Mouse (Mus musculus): Measurements from ENCODE around the gene Bhlhe40. TPM values are rescaled to one million over a fixed set of nuclear protein-coding genes. Genes with fewer than 3 reads are reported as not detected.

Bhlhe40 gene
- polyA plus RNA-seq, 1 experiment from 2014 or later: 22.4 TPM

DNA sequence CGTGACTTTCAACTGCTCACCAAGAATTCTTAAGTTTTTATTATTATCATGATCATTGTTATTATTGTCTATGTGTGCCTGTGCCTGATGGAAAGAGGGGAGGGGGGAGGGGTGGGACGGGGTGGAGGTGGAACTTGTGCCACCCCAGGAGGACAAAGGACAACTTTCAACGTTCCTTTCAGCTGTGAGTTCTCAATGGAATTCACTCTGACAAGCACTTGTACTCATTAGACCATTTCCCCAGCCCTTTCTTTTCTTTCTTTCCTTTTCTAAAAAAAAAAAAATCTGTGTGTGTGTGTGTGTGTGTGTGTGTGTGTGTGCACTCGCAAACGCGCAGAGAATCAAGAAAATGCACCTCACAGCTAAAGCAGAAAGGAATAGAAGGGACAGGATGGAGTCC is 12.4 kb upstream of the Bhlhe40 start:
- Histone ChIP-seq H3K9me3 (replicated peaks) (no peaks in the 10 kb centered on the region; the same call in 1 of the 2 replicates), H3K4me3 (no peak overlapping the region), H3K27me3 (replicated peaks) (no peaks in the 10 kb centered on the region), H3K9ac (no peak overlapping the region), H3K36me3 (no peaks in the 10 kb centered on the region), H3K27ac (ENCODE audit: poor library complexity, severe bottlenecking) (no peak overlapping the region), H3K4me1 (replicated peaks) (no peaks in the 10 kb centered on the region), H3K4me2 (no peak overlapping the region)
- 64% methylated on average over 6 of the region's 6 CpGs for WGBS
- ATAC-seq (ENCODE audit: insufficient number of reproducible peaks, low FRiP score): no peak

DNA sequence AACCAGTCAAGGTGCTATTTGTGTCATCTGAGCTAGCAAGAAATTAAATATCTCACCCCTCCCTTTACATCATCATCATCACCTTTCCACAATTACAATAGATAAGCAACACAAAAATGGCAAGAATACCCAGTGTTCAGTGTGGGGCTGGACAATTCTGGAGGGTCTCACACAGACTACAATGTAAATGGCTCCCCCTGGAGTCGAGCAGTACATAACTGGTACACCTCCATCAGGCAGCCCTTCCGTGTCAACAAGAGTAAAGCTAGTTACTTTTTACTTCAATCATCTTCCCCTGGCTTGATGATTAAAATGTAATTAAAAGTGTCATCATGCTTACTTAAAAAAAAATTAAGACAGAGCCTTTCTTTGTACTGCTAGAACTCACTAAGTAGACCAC is 4.6 kb upstream of the Bhlhe40 start:
- peaks cover 8% of the 10 kb centered on the region for H3K4me1 ChIP-seq (replicated peaks)
- H3K27ac ChIP-seq (ENCODE audit: poor library complexity, severe bottlenecking): no peak overlapping the region
- no peaks in the 10 kb centered on the region for H3K27me3 ChIP-seq (replicated peaks)
- H3K4me2 ChIP-seq: no peak overlapping the region
- no peaks in the 10 kb centered on the region for H3K9me3 ChIP-seq (replicated peaks)
- 43% methylated on average over 2 of the region's 2 CpGs for WGBS
- H3K9ac ChIP-seq: no peak overlapping the region
- no peak for ATAC-seq (ENCODE audit: insufficient number of reproducible peaks, low FRiP score)
- H3K4me3 ChIP-seq: no peak overlapping the region
- H3K36me3 ChIP-seq: no peaks in the 10 kb centered on the region

GRCm38 (mm10) chr6:108658051-108658415 is 2.4 kb upstream of the Bhlhe40 start:
- H3K4me1 ChIP-seq (replicated peaks): peaks cover 15% of the 10 kb centered on the region
- H3K9ac ChIP-seq: peak overlapping the region; percentile 74
- no peaks in the 10 kb centered on the region for H3K9me3 ChIP-seq (replicated peaks)
- 53% methylated on average over 3 of the region's 3 CpGs for WGBS
- H3K4me2 ChIP-seq: peak overlapping the region; percentile 80
- H3K27me3 ChIP-seq (replicated peaks): no peaks in the 10 kb centered on the region
- peak overlapping the region; percentile 58 for H3K4me3 ChIP-seq
- no peak for ATAC-seq (ENCODE audit: insufficient number of reproducible peaks, low FRiP score)
- H3K36me3 ChIP-seq: no peaks in the 10 kb centered on the region
- H3K27ac ChIP-seq (ENCODE audit: poor library complexity, severe bottlenecking): peak overlapping the region; percentile 100

DNA sequence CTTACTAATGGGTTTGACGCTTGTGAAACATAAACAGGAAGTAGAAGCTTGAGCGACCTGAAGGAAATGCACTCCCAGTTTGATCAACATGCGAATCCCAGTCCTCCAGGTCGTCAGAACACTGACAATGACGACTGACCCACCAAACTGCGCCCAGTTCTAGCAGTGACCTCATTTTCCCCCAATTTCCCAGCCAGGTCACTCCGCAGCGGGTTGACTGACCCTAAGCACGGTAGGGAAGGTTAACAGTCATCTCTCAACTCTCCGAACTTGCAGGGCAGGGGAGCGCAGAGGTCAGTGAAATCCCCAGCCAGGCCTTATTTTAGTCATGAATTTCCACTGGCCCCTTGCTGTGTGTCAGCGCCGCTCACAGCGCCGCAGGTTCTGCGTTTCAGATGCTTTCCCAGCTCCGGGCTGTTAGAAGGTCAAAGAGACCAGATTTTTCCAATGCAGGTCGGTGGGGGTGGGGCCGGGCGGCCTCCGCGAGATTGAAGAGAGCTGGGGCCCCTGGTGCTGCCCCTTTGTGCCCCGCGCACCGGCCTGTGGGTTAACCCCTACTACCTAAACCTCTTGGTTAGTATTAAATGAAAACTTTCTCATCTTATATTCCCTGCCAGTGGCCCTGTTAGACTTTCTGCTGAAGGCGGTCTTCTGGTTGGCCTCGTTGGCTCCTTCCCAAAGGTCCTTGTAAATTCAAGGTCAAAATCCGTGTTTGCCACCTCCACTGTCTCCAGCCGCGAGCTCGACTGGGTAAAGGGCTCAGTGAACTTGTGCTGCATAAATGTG is 1.8 kb upstream of the Bhlhe40 start:
- Histone ChIP-seq H3K4me2 (peak overlapping the region; percentile 80), H3K27ac (ENCODE audit: poor library complexity, severe bottlenecking) (peak overlapping the region; percentile 100), H3K4me1 (replicated peaks) (peaks cover 21% of the 10 kb centered on the region), H3K4me3 (peak overlapping the region; percentile 58), H3K36me3 (no peaks in the 10 kb centered on the region), H3K27me3 (replicated peaks) (no peaks in the 10 kb centered on the region), H3K9me3 (replicated peaks) (no peaks in the 10 kb centered on the region), H3K9ac (peak overlapping the region; percentile 74)
- no peak for ATAC-seq (ENCODE audit: insufficient number of reproducible peaks, low FRiP score)
- WGBS: under 1% methylated on average over 31 of the region's 31 CpGs

GRCm38 (mm10) chr6:108659221-108659725 is 1.2 kb upstream of the Bhlhe40 start:
- under 1% methylated on average over 40 of the region's 42 CpGs for WGBS
- Histone ChIP-seq H3K9ac (peak overlapping the region; percentile 74), H3K9me3 (replicated peaks) (no peaks in the 10 kb centered on the region), H3K36me3 (peaks cover under 1% of the 10 kb centered on the region; the same call in 1 of the 2 replicates), H3K4me2 (peak overlapping the region; percentile 80), H3K27ac (ENCODE audit: poor library complexity, severe bottlenecking) (peak overlapping the region; percentile 100), H3K27me3 (replicated peaks) (no peaks in the 10 kb centered on the region), H3K4me1 (replicated peaks) (peaks cover 21% of the 10 kb centered on the region), H3K4me3 (peak overlapping the region; percentile 58)
- peak; percentile 70 for ATAC-seq (ENCODE audit: insufficient number of reproducible peaks, low FRiP score)

DNA sequence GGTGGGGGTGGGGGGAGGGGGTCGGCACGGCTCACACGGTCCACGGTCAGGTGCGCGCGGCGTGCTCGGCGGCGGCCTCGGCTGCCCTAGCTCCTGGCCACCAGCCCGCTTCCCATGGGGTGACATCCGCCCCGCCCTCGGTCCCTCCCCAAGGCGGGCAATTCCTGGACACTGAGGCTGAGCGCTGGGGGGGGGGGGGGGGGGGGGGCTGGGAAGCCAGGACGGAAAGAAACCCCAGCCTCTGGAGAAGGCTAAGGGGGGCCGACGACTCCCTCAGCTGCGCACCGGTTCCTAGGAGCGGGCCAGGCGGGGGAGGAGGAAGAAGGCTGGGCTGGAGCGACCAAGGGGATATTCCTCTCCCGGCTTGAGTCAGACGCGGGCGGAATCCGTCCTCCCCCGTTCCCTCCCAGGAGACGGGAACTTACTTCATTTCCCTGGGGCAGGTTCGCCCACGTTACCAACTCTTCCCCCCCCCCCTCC is 663 bp upstream of the Bhlhe40 start:
- WGBS: 1% methylated on average over 30 of the region's 35 CpGs
- Histone ChIP-seq H3K4me1 (replicated peaks) (peaks cover 26% of the 10 kb centered on the region), H3K4me3 (peak overlapping the region; percentile 58), H3K9me3 (replicated peaks) (no peaks in the 10 kb centered on the region), H3K36me3 (peaks cover 5% of the 10 kb centered on the region), H3K4me2 (peak overlapping the region; percentile 80), H3K27me3 (replicated peaks) (no peaks in the 10 kb centered on the region), H3K27ac (ENCODE audit: poor library complexity, severe bottlenecking) (peak overlapping the region; percentile 100), H3K9ac (peak overlapping the region; percentile 74)
- ATAC-seq (ENCODE audit: insufficient number of reproducible peaks, low FRiP score): peak; percentile 87

DNA sequence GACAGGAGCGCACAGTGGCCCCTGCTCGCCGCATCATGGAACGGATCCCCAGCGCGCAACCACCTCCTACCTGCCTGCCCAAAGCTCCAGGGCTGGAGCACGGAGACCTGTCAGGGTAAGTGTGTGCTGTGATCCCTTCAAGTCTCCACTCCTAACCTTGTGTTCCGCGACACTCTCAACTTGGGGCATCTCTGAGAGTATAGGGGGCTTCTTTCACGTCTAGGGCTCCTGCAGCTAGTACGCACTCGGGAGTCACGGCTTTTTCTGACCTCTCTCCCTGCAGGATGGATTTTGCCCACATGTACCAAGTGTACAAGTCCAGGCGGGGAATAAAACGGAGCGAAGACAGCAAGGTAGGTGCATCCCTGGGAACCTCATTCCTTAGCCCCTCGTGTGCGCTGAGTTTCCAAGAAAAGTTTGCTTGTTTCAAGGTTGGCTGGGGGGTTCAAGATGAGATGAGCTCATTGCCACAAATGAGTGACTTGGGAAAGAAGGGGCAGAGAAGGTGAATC is 505 bp downstream of the Bhlhe40 start:
- peak overlapping the region; percentile 74 for H3K9ac ChIP-seq
- no peaks in the 10 kb centered on the region for H3K9me3 ChIP-seq (replicated peaks)
- peak overlapping the region; percentile 80 for H3K4me2 ChIP-seq
- H3K4me1 ChIP-seq (replicated peaks): peaks cover 33% of the 10 kb centered on the region
- WGBS: under 1% methylated on average over 18 of the region's 18 CpGs
- no peaks in the 10 kb centered on the region for H3K27me3 ChIP-seq (replicated peaks)
- peak overlapping the region; percentile 58 for H3K4me3 ChIP-seq
- peaks cover 17% of the 10 kb centered on the region for H3K36me3 ChIP-seq
- ATAC-seq (ENCODE audit: insufficient number of reproducible peaks, low FRiP score): peak; percentile 1; the same call in 1 of the 2 replicates
- H3K27ac ChIP-seq (ENCODE audit: poor library complexity, severe bottlenecking): peak overlapping the region; percentile 100

GRCm38 (mm10) chr6:108661412-108661811 is 983 bp downstream of the Bhlhe40 start:
- H3K36me3 ChIP-seq: peaks cover 20% of the 10 kb centered on the region
- no peak for ATAC-seq (ENCODE audit: insufficient number of reproducible peaks, low FRiP score)
- peak overlapping the region; percentile 74 for H3K9ac ChIP-seq
- peak overlapping the region; percentile 80 for H3K4me2 ChIP-seq
- peak overlapping the region; percentile 100 for H3K27ac ChIP-seq (ENCODE audit: poor library complexity, severe bottlenecking)
- H3K4me1 ChIP-seq (replicated peaks): peaks cover 33% of the 10 kb centered on the region
- no peaks in the 10 kb centered on the region for H3K9me3 ChIP-seq (replicated peaks)
- under 1% methylated on average over 17 of the region's 17 CpGs for WGBS
- no peaks in the 10 kb centered on the region for H3K27me3 ChIP-seq (replicated peaks)
- peak overlapping the region; percentile 58 for H3K4me3 ChIP-seq

DNA sequence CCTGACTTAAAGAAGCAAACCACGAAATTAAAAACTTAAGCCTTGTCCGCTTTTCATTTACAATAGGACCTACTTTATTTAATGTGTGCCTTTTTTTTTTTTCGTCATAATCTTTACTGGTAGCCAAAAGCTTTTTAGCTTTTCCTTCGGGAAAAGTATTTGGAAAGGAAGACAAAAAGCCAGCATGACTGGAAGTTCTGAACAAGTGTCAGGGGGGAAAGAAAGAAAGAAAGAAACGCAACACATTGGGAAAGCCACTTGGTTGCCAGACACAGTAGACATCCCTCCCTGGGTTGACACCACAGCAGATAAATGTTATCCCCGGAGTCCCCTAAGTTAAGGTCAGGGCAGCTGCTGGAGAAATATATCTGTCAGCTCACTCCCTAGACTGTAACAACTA is 1.5 kb downstream of the Bhlhe40 start:
- 41% methylated on average over 6 of the region's 6 CpGs for WGBS
- H3K36me3 ChIP-seq: peaks cover 21% of the 10 kb centered on the region
- peak overlapping the region; percentile 58 for H3K4me3 ChIP-seq
- no peak for ATAC-seq (ENCODE audit: insufficient number of reproducible peaks, low FRiP score)
- H3K9me3 ChIP-seq (replicated peaks): no peaks in the 10 kb centered on the region
- H3K27ac ChIP-seq (ENCODE audit: poor library complexity, severe bottlenecking): 0 out of 2 replicates have a peak overlapping the region, but pooled peaks have one; percentile 100
- H3K4me2 ChIP-seq: peak overlapping the region; percentile 80
- peak overlapping the region; percentile 74; the same call in 1 of the 2 replicates for H3K9ac ChIP-seq
- H3K27me3 ChIP-seq (replicated peaks): no peaks in the 10 kb centered on the region
- H3K4me1 ChIP-seq (replicated peaks): peaks cover 34% of the 10 kb centered on the region

DNA sequence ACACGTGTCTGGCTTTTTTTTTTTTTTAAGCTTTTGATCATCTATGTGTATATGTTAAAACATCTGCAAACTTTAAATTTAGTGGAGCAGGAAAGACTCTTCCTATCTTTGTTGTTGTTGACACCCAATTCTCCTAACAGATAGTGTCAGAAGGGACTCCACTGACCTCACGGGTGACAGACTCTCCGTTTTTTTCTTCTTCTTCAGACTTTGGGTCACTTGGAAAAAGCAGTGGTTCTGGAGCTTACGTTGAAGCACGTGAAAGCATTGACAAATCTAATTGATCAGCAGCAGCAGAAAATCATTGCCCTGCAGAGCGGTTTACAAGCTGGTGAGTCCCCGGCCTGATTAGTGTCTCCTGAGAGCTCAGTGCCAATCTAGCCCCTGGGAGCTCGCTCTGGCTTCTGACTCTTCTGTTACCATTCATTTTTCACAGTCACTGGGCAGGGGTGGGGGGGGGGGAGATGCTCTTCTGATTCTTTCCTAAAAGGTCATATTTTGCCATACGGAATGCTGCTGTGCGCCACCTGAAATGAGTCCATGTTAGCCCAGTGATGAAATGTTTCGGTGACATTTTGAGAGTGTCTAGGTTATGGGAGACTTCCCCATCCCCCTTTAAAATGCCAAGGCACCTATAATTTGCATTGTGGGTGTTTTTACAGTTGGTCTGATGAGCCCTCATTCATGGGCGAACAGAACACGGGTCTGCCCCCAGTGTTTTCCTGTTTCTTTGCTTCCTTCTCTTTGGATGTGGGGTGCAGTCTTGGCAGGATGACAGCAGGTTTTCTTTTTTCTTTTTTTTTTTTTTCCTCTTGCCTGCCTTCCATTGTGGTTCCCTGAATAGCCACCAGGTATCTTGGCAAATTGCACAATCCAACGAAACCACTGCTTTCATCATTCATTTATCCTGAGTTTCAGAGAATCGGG is 2.1 kb downstream of the Bhlhe40 start:
- H3K4me3 ChIP-seq: peak overlapping the region; percentile 14
- peak overlapping the region; percentile 37 for H3K9ac ChIP-seq
- peak overlapping the region; percentile 80 for H3K4me2 ChIP-seq
- no peak for ATAC-seq (ENCODE audit: insufficient number of reproducible peaks, low FRiP score)
- H3K9me3 ChIP-seq (replicated peaks): no peaks in the 10 kb centered on the region
- H3K36me3 ChIP-seq: peaks cover 22% of the 10 kb centered on the region
- 63% methylated on average over 15 of the region's 15 CpGs for WGBS
- H3K27me3 ChIP-seq (replicated peaks): no peaks in the 10 kb centered on the region
- peaks cover 39% of the 10 kb centered on the region for H3K4me1 ChIP-seq (replicated peaks)
- no peak overlapping the region for H3K27ac ChIP-seq (ENCODE audit: poor library complexity, severe bottlenecking)

All from heart, embryonic 12.5 days (tissue).